Mouse (Mus musculus): ENCODE data around the gene Plppr3.

Plppr3 gene

GRCm38 (mm10) chr10:79874290-79874862 is at the start of gene Plppr3, which contains the start of gene Prtn3:
Gene Plppr3, minus strand, starts transcription at chr10:79874634.
Gene Prtn3, plus strand, starts transcription at chr10:79874476.
- DNase-seq (ENCODE audit: low spot score) = no peak

GRCm38 (mm10) chr10:79921572-79921971 is 47.1 kb upstream of the Plppr3 start:
- DNase-seq (ENCODE audit: low spot score) = no peak

- no peak for DNase-seq (ENCODE audit: low spot score)
Measured at GRCm38 (mm10) chr10:79920958-79921535, 46.6 kb upstream of the Plppr3 start, which contains the start of gene R3hdm4. Gene R3hdm4, minus strand, starts transcription at chr10:79921208.

- DNase-seq (ENCODE audit: low spot score) = no peak
Measured at GRCm38 (mm10) chr10:79920056-79920890, 45.8 kb upstream of the Plppr3 start.

- DNase-seq (ENCODE audit: low spot score) = no peak
Measured at GRCm38 (mm10) chr10:79919251-79919849, 44.9 kb upstream of the Plppr3 start.

GRCm38 (mm10) chr10:79918231-79919078 is 44.0 kb upstream of the Plppr3 start:
- DNase-seq (ENCODE audit: low spot score) = no peak

- no peak for DNase-seq (ENCODE audit: low spot score)
Measured at GRCm38 (mm10) chr10:79917532-79918100, 43.2 kb upstream of the Plppr3 start.

DNA sequence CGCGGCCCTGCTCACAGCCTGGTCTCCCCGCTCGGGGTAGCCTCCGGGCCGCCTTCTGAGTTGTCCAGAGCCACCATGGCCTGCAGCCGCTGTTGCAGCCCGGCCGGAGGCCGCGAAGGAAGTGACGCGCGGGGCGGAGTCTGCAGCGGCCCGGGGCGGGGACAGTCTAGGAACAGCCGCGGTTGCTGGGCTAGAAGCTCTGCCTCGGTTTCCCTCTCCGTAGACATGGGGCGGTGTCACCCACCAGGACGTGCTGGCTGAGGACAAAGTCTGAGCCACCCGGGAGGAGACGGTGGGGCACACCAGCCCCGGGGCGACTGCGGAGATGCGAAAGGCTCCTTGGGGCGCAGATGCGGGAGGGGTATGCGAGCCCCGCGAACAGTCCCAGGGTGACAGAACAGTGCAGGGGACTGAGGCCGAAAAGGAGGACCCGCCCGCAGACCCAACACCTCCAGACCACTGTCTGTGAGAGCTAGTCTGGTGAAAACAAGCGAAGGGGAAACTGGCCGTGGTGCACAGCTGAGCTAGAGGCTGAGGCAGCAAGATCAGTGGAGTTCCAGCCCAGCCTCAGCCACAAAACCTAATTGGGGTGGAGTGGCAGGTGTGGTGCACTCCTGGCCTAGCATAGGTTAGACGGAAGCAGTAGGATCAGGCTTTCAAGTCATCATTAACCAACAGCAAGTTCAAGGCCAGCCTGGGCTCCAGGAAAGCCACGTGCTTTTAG is 42.5 kb upstream of the Plppr3 start, which contains the start of gene Kiss1r:
Kiss1r (plus strand) TSS at position 164 of the 724 bp plus-strand sequence.
- peak; percentile 84 for DNase-seq (ENCODE audit: low spot score)

DNA sequence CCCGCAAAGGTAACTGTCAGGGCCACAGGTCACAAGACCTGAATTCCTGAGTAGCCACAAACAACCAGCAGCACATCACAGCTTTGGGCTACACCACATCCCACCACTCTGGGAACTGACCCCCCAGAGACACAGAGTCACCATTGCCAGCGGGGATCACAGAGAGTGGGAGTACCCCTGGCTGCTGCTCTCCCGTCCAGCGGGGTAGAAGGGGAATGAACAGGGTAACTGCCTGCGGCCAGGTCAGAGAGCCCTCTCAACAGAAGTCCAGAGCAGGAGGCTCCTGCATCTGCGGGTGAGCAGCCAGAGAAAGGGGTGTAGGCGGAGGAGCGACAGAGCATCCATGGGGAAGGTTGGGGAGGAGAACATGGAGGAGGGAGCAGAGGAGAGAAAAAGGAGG is 41.6 kb upstream of the Plppr3 start:
- DNase-seq (ENCODE audit: low spot score) = no peak

GRCm38 (mm10) chr10:79914948-79915596 is 40.6 kb upstream of the Plppr3 start:
- DNase-seq (ENCODE audit: low spot score) = no peak

DNA sequence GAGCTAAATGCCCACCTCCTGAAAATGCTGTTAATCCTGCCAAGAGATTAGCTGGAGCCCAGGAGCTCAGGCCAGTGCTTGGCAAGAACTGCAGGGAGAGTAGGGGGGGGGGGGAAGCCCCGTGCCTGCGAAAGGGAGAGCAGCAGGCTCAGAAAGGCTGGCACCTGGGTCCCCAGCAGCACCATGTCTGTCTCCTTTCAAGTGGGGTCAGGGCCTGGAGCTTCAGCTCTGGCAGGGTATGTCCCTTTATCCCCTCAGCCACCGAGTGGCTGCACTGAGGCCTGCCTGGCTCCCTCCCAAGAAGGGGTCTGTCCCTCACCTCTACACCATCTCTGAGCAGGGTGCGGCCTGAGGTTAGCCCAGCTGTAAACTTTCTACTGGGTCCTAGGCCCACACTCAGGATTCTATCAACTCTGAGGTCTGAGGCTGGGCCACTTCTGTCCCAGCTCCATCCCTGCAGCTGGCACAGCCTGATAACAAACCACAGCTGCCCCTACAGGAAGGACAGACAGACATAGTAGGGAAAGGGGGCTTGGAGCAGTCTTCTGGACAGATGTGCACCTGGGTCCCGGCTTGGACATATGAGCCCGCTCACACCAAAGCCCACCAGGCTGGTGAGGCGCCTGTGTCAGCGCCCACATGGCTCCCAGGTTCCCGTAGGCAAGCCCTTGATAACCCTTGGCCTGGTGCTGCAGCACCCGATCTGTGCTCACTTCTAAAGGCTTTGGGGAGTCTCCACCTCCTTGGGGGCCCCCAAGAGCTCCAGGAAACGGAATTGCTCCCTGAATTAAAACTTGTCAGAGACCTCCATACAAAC is 39.9 kb upstream of the Plppr3 start:
- no peak for DNase-seq (ENCODE audit: low spot score)

DNA sequence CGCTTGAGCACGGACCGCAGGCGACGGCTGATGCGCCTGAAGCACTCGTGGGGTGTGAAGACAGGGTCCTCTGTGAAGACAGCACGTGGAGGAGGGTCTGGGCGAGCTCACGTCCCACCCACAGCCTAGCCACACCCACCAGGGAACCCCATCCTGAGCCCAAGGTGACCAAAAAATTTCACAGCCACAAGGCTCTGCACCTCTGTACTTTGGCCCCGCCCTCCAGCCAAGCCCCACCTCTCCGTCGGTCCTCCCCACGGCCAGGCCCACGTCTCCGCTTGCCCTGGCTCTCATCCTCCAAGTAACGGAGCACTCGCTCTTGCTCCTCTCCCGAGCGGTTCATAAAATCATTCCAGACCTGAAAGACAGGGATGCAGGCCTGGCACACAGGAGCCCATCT is 38.0 kb upstream of the Plppr3 start:
- no peak for DNase-seq (ENCODE audit: low spot score)

DNA sequence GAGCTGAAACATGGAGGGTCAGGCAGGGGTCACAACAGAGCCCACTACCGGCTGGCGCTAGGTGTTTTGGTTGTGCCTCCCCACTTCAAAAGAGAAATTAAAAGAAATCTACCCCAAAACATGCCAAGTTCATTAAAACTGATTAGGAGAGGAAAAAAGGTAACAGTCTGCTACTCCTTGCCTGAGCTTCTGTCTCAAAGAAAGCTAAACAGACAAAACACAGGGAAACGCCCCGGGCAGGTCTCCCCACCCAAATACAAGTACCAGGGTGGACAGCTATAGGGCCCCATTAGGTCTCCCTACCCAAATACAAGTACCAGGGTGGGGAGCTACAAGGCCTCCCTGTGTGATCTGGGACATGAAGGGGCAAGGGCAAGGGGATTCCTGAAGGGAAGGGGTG is 36.1 kb upstream of the Plppr3 start, which contains the start of gene Gm26602:
Gm26602 (plus strand) TSS at position 301 of the 400 bp plus-strand sequence.
- DNase-seq (ENCODE audit: low spot score) = no peak

- DNase-seq (ENCODE audit: low spot score) = no peak
Measured at GRCm38 (mm10) chr10:79909092-79909922, 34.9 kb upstream of the Plppr3 start.

DNA sequence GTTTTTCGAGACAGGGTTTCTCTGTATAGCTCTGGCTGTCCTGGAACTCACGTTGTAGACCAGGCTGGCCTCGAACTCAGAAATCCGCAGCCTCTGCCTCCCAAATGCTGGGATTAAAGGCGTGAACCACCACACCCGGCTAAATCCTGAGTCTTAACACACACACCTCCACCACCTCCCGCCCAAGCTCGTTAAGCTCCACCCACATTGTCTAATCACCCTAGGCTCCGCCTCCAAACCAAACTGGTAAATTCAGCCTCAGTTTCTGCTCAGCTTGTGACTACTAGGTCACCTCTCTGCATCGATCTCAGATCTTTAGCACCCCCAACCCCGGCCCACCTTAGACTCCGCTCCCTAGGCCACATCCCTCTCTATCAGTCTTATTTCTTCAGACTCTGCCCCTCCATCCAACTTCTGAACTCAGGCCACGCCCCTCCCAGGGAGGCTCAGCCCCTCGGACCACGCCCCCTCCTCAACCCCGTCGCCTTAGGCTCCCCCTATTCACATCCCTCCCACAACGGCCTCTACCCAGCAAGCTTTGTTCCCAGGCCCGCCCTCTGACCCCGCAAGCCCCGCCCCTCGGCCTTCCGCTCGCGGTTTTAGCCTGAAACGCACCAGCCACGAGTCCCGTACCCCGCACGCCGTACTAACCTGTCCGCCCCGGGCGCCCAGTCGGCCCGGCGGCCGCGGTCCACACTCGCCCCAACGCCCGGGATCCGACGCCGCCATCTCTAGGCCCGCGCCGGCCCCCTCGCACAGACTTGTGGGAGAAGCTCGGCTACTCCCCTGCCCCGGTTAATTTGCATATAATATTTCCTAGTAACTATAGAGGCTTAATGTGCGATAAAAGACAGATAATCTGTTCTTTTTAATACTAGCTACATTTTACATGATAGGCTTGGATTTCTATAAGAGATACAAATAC is 34.0 kb upstream of the Plppr3 start, which contains the start of gene Med16:
Med16 (minus strand) TSS at position 757 of the 925 bp plus-strand sequence.
- peak; percentile 100 for DNase-seq (ENCODE audit: low spot score)

DNA sequence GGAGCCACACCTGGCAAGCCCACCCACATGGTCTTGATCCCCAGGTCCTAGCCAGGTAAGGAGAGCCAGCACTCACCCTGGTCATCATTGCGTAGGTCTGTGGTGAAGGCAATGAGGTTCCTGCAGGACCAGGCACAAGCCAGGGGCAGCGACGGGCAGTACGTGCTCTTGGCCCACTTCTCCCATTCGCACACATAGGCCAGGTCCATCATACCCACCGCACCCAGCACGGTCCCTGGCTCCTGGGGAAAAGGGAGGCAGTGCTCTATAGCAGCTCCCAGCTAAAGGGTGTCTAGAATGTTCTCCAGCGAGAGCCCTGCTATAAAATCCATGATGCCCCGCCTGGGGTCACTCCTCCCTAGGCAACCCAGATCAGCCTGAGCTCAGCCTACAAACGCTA is 33.0 kb upstream of the Plppr3 start:
- no peak for DNase-seq (ENCODE audit: low spot score)

DNA sequence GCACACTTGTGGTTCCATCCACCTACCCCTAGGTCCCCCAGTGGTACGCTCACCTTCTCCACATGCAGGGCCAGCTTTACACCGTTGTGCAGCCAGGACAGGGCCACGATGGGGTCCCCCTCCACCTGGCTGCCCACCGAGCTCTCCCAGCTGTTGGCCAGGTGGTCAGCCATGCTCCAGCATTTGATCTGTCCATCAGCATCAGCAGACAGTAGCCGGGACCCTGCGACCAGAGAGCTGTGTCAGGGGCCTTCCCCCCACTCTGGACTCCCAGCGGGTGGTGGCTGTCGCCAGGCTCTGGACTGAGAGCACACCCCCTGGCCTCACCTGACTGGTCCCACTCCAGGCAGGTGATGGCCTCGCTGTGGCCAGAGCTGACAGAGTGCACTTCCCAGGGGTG is 32.3 kb upstream of the Plppr3 start:
- no peak for DNase-seq (ENCODE audit: low spot score)
